Mouse (Mus musculus): Measurements from ENCODE around the gene Gm527.

Gene Gm527

DNA sequence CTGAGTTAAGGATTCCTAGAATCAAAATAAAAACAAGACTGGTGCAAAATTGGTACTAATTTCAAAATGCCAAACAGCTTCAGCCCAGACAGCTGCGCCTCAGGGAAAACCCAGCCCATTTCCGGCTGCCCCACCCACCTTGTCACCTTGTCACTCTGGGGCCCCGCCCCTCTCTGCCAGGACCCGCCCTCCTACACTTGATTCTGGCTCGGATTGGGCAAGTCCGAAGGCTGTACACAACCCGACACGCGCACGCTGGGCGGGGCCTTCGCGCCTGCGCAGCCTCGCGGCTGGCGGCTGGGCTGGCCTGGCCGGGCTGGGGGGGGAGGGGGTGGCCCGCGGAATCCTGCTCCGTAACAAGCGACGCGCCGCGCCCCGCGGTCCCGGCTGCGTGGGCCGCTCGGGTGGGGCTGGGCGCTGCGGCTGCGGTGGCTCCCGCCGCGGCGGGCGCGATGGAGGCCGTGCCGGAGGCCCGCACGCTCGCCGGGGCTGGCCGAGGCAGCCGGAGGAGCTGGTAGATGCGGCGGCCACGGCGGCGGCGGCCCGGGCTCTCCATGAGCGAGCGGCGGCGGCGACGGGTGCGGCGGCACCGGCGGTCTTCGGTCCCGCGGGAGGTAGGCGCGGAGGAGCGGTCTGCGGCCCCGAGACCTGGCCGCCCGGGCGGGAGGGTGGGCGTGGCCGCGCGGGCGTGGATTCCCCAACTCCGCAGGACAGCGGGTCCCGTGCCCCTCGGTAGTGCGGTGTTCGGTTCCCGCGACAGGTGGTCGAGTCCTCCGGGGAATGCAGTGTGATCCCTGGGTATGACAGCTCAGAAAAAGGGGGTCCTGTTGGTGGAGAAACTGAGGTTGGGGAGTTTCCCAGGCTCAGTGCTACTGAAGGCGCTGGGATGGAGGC is at the start of gene Gm527:
TSS of gene Gm527 (plus strand) at position 329 of the 894 bp plus-strand sequence.
- peak; percentile 89 for DNase-seq

DNA sequence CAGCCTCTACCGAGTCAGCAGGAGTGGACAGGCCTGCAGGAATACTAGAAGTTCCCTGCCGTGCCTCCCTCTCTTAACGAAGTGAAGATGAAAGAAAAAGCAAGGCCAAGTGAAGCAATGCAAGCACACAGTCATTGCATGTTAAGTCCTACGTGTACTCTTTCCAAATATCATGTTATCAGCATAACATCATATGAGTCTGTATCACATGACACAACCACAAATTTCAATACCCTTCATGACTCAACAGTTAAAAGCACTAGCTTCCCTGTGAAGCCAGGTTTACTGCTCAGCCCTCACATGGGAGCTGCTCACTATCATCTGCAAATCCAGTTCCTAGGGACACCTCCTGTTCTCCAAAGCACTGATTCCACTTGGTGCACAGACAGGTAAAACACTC is 46.6 kb upstream of the Gm527 start:
- no peak for DNase-seq

DNA sequence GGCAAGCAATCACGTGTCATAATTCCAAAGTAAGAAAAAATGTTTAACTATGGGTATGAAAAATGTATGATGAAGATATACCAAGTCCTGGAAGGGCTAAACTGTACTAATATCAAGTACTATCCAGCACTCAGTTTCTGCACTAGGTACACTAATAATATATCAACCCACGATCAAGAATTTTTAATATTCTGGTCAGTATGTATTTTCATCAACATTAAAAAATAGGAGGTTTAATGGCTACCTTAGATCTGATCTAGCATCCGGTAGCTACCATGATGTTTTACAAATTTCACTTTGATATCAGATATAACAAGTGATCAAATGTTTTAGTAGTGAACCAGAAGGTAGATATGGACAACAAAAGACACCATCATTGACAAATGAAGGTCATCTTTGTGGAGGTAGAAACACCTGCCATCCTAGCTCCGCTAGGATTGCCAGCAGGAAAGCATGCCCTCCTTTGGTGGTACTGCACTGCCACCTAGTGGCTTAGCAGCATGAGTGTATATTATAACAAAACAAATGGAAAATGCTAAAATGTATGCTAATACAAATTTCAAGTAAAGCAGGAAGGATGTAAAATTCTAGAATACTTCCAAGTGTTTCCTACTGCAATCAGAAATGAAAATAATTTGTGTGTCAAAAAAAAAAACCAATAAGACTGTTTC is 20.5 kb upstream of the Gm527 start:
- DNase-seq: peak; percentile 81

DNA sequence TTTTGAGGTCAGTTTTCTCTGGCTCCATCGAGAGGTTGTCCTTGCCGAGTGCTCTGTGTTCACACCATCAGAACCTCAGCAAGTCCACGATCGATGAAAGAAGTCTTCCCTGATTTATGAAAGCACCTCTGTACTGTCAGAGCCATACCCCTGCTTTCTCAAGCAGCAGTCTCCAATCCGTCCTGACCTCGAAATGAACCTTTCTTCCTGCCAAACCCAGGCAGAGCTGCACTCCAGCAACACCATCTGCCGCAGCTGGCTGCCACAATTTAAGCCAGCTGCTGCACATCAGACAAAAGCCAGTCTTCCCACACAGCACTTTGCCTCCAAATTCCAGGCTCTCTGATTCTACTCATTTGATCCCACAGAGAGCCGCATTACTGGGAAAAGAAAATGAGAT is 15.2 kb upstream of the Gm527 start:
- no peak for DNase-seq

DNA sequence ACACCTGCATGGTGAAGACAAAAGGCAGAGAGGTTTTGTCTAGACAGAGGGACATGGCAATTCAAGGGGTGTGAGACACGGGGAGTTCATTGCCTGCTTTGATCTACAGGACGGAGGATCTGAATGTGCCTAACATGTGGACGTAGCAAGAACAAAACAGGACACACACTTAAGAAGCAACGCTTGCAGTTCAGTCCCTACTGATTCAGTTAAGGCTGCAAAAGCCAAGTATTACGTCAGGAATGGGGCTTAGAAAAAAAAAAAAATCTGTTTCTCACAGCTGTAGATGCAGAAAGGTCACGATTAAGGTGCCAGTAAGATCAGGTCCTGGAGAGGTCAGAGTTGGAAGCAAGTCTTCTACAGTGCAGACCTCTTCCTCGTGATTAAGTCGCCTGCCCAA is 14.5 kb upstream of the Gm527 start:
- no peak for DNase-seq

DNA sequence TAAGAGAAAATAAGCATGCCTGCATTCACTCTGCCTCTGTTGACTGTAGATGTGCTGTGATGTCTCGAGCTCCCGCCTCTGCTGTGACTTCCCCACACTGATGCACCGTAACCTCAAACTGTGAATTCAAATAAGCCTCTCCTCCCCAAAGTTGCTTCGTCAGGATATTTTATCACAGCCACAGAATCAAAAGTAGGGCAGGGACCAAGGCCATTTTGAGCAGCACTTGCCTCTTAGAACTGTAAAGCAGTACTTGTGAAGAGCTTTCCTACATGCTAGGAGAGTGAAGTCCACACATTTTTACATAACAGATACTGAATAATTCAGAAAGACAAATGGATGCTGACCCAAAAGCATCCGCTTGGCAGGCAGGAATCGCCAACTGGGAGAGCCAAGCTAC is 4.7 kb upstream of the Gm527 start:
- DNase-seq: no peak

DNA sequence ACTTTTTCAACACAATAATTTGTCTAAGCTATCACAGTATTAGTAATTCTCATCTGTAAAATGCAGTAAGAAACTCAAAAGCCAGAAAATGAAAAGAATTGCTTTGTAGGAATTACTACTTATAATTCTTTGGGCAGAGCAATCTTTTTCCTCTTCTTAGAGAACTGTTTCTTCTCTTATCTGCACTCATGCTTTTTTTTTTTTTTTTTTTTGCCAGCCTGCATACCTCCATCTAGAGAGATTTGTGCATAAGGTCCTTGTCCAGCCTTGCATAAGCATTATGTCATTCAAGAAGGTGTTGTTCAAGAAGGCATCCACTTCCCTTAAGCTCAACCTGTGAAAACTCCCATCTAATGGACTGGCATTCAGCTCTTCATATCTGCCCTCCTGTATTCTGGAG is 971 bp upstream of the Gm527 start:
- no peak for DNase-seq

DNA sequence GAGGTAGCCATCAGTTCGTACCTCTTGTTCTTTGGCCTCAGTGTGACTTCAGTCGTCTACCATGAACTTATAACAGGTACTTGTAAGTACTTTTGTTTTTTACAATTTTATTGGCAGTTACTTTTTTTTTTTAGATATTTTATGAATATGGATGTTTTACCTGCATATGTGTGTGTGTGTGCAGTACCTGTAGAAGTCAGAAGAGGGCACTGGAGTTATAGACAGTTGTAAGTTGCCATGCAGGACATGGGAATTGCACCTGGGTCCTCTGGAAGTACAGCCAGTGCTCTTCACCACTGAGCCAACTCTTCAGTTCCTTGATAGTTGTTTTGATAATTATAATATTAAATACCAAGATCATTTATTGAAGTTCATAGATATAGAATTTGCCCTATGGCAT is 19.8 kb downstream of the Gm527 start:
- no peak for DNase-seq

DNA sequence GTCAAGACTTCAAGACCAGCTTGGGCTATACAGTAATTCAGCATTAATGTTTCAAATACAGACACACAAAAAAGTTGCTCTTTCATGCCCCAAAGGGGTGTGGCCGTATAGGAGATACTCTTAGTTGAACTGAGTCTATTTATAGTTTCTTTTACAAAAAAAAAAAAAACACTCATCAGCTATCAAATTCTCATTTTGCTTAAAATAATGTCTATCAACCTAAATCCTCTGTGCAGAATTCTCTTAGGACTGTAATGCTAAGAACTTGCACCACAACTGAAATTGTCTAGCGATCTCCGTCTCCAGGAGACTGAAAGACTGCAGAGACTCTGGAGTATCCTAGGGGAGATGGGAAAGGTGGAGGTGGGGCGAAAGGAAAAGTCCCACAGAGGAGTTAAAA is 46.9 kb downstream of the Gm527 start:
- DNase-seq: no peak

DNA sequence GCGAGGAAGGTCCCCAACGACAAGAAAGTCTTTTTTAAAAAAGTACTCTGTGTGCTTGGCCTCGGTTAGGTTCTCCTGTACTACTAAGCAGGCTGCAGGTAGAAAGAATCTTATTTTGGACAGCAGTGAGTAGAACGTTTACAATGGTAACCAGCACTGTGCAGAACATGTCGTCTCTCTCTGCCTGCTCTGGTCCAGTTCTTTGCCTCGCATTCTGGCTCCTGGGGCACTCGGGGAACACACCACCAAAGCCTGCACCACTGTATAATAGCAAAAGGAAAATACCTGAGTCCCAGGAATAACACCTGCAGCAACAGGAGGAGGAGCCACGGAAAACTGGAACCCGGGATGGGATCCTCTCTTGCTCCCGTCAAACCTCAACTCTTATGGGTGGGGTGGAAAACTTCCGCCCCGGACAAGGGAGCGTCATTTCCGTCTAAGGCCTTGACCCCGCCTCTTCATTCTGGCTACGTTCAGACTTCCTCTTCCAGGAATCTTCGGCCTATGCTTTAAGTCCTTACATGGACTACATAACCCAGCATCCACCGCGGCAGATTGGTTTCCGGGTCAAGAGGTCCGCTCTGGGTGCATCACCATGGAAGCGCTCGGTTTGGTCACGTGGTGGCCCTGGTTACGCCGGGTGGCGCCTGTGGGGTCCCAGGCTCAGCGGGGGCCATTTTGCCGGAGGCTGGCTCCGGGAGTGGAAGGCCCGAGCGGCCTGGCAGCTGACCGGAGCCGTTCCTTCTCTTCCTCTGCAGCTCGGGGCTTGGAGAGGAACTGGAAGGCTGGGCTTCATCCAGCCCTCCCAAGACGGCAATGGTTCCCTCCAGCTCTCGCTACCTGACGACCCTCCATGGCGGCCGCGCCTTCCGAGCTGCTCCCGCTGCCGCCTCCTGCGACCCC is 47.7 kb downstream of the Gm527 start, which contains the start of the genes Klhl28 and Togaram1:
TSS of gene Klhl28 (minus strand) at position 411 of the 903 bp plus-strand sequence.
TSS of gene Togaram1 (plus strand) at position 681 of the 903 bp plus-strand sequence.
- peak; percentile 96 for DNase-seq

DNA sequence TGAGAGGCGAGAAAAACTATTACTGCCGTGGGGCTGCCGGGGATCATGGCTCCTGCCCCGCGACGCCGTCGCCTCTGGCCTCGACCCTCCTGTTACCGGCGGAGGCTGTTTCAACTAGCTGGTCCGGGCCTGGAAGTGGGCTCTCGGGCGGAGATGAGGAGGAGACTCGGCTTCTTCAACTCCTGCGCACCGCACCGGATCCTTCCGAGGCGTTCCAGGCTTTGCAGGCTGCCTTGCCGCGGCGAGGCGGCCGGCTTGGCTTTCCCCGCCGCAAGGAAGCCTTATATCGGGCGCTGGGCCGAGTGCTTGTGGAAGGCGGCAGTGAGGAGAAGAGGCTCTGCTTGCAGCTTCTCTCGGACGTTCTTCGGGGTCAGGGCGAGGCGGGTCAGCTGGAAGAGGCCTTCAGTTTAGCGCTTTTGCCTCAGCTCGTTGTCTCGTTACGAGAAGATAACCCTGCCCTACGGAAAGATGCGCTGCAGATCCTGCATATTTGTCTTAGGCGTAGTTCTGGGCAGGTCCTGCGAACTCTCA is 48.5 kb downstream of the Gm527 start:
- DNase-seq: peak; percentile 53

DNA sequence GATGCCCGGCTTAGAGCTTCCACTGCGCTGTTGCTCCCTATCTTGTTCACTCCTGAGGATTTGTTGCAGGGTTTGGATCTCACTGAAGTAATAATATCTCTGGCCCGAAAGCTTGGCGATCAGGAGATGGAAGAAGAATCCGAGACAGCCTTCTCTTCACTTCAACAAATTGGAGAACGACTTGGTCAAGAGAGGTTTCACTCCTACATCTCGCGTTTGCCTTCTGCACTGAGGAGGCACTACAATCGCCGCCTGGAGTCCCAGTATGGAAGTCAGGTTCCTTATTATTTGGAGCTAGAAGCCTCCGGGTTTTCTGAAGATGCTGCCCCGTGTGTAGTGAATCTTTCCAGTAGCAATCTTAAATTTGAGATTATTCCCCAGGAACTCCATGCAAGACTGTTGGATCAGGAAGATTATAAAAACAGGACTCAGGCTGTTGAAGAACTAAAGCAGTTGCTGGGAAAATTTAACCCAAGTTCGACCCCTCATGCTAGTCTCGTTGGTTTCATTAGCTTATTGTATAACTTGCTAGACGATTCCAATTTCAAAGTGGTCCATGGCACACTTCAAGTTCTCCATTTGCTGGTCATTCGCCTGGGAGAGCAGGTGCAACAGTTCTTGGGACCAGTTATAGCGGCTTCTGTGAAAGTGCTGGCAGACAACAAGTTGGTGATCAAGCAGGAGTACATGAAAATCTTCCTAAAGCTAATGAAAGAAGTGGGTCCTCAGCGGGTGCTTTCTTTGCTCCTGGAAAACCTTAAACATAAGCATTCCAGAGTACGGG is 49.1 kb downstream of the Gm527 start:
- DNase-seq: peak; percentile 10

DNA sequence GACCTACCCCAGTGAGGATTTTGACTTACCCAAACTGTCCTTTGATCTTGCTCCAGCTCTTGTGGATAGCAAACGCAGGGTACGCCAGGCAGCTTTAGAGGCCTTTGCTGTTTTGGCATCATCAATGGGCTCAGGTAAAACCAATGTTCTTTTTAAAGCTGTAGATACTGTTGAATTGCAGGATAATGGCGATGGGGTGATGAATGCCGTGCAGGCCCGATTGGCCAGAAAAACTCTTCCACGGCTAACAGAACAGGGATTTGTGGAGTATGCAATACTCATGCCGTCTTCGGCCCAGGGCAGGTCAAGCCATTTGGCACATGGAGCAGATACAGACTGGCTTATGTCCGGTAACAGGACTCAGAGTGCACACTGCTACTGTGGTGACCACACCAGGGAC is 49.8 kb downstream of the Gm527 start:
- DNase-seq: no peak

DNA sequence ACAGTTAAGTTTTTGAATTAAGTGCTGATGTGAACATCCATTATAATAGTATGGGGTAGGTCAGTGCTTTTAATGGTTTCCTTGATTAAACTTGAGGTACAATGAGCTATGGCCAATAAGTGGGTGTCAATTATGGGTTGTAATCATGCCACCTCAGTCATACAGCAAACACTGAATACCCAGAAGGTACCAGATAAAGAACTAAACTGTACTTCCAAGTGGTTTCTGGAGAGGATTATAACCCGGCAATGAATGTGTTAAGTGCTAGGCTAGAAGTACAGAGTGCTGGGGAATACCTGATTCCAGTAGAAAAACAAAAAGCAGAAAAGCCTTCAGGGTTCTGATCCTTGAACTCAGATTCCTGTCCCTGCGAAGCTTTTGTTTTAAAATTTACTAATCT is 50.4 kb downstream of the Gm527 start:
- no peak for DNase-seq

DNA sequence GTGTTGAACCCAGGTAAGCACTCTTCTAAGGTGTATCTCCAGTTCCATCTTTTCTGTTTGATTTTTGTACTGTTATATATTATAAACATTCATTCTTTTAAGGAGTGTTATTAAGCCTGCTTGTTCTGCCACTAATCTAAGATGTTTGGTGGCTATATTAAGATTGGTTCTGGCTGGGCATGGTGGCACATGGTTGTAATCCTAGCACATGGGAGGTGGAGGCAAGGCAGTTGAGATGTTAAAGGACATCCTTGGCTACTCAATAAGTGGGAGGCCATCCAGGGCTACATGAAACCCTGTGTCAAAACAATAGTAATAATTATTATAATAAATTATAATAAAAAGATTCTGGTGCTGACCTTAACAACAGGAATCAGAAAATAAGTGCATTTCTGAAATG is 53.7 kb downstream of the Gm527 start:
- DNase-seq: no peak

DNA sequence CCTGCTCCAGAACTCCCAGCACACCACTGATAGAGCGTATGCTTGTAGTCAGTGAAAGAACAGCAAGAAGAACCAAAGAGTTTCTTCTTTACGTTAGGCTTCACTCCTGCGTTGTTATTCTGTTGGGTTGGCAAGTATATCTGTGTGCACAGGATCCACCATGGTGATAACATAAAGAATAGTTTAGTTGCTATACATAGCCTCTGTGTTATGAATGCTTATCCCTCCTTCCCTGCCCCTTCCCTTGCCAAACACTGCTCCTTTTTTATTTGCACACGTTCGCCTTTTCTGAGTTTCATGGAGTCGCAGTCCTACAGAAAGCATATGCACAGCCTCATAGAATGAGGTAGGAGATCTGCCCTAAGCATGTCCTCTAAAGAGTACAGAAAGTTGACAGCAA is 54.4 kb downstream of the Gm527 start:
- DNase-seq: no peak
